Mouse (Mus musculus) cortical plate, adult 2 months (tissue): ENCODE results near the gene Plch1.

ENCODE experiments used
- CTCF ChIP-seq: fragments of 200-500 bp; IDR thresholded peaks from 2 replicates; pipeline ENCODE4 v1.5.1; 2011; ENCODE audit warnings: mild to moderate bottlenecking, control low read depth, low read length; ENCODE audit not compliant: insufficient read depth; ENCODE audit errors: extremely low read depth
- POLR2A ChIP-seq: fragments of 200-500 bp; IDR thresholded peaks from 2 replicates; pipeline ENCODE4 v1.6.1; 2011; ENCODE audit warnings: mild to moderate bottlenecking, low read length, control low read depth; ENCODE audit not compliant: insufficient read depth; ENCODE audit errors: extremely low read depth

DNA sequence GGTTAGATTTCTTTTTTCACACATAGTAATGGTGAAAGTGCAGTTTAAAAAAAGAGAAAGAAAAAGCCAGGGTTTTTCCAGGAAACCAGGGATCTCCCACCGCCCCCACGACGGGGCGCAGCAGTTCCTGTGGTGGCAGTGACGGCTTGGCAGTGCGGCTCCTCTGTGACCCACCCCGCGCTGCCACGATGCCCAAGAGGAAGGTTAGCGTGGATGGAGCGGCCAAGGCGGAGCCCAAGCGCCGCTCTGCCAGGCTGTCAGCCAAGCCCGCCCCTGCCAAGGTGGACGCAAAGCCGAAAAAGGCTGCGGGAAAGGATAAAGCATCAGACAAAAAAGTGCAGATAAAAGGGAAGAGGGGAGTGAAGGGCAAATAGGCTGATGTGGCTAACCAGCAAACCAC, 6.0 kb upstream of the Plch1 start:
- TF ChIP-seq POLR2A: no peak
- no peak for TF ChIP-seq CTCF
